Mouse (Mus musculus) CH12.LX (cell line): ENCODE data around the gene Kcnd3.

Experiments
- CTCF ChIP-seq, 2 experiments: IDR thresholded peaks in 1 of 2; conservative IDR thresholded peaks in 1 of 2; 2 replicates each; pipeline ENCODE4 v1.5.1; 2011 to 2012; ENCODE audit warnings: low read depth in 2 of 2, low read length in 2 of 2, improper control_type of control experiment in 1 of 2, inconsistent platforms in 1 of 2, mild to moderate bottlenecking in 1 of 2, moderate library complexity in 1 of 2
- USF1 ChIP-seq: IDR thresholded peaks from 2 replicates; pipeline ENCODE4 v1.6.1; 2014; ENCODE audit warnings: low read depth, mild to moderate bottlenecking, inconsistent platforms, low read length, improper control_type of control experiment
- ZMIZ1 ChIP-seq: IDR thresholded peaks from 2 replicates; pipeline ENCODE4 v1.6.1; 2012; ENCODE audit warnings: low read depth, mild to moderate bottlenecking, inconsistent platforms, low read length, improper control_type of control experiment

DNA sequence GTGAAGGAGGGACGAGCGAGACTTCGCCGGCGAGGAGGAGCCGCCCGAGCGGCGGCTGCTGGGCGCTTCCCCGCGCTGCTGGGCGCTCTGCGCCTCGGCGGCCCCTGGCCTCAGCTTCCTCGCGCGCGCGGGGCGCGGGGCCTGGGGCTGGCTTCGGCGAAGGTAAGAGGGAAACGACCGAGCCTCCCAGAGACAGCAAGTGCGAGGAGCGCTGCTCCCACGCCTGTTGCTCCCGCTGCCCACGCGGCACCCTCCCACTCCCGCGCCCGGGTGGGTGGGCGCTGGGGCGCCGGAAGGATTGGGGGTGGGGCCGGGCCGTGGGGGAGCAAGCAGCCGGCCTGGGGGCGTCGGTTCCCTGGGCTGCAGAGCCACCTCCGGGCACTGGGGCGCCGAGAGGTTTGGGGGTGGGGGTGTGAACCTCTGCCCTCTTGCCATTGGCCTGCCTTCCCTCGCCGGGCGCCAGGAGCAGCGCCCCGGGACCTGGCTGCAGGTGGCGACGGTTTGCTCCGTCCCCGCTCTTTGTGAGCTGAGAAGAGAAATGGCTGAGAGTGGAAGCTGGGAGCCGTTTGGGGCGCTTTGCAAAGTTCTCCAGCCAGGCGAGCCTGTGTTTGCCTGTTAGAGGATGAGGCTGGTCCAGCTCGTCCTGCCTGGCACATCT lies 555 bp downstream of the Kcnd3 start:
- TF ChIP-seq ZMIZ1 (no peak), USF1 (no peak), CTCF (conservative IDR thresholded peaks at IDR 0.05 in 1 of 2, IDR thresholded peaks at IDR 0.05 in 1 of 2; ENCODE audit: low read depth in 2 of 2, low read length in 2 of 2) (no peak)
